ENCODE assay signal across 8 mouse cellular contexts in genomic region chr4:152332952-152333351, GRCm38 (mm10). TPM values are rescaled to one million over a fixed set of nuclear protein-coding genes. Genes with fewer than 3 reads are reported as not detected.
DNase-seq lines count a peak whose midpoint lies in the region; ATAC-seq lines count a peak whose summit lies in the region.

No protein-coding gene starts in this region.

- H3K4me2 ChIP-seq in kidney, embryonic 14.5 days (replicated peaks; ENCODE audit: low read depth, low read length): no peak overlapping the region
- H3K4me2 ChIP-seq in lung, embryonic 15.5 days: no peak overlapping the region

- DNase-seq in urinary bladder, postnatal 14 days (ENCODE audit: low spot score): peak; percentile 72
- no peak for DNase-seq in urinary bladder, adult 2 months (ENCODE audit: low spot score)
- DNase-seq in embryo, embryonic 10 days (ENCODE audit: low spot score): peak; percentile 88
- DNase-seq in heart, adult 8-10 months (ENCODE audit: low spot score): peak; percentile 68
- peak; percentile 58 for DNase-seq in ovary, postnatal 14 days (ENCODE audit: low spot score)
- peak; percentile 50 to 68 for DNase-seq in urinary bladder, postnatal 36 days (ENCODE audit: low spot score in 2 of 2)

- H3K4me3 ChIP-seq in kidney, embryonic 14.5 days (ENCODE audit: low read length): no peak overlapping the region
- H3K4me3 ChIP-seq in lung, embryonic 15.5 days: no peak overlapping the region

- no peak overlapping the region for H3K9ac ChIP-seq in kidney, embryonic 14.5 days (ENCODE audit: low read depth, low read length)
- no peak overlapping the region for H3K9ac ChIP-seq in lung, embryonic 15.5 days

- peak; percentile 21; the same call in 1 of the 2 replicates for ATAC-seq in kidney, embryonic 14.5 days (ENCODE audit: low FRiP score, low TSS enrichment)
- ATAC-seq in lung, embryonic 15.5 days (ENCODE audit: borderline replicate concordance, extremely low read depth, low FRiP score, low TSS enrichment): peak; percentile 51; the same call in 1 of the 2 replicates

- no peaks in the 10 kb centered on the region for H3K9me3 ChIP-seq in kidney, embryonic 14.5 days (ENCODE audit: control insufficient read depth, low read length)
- H3K9me3 ChIP-seq in lung, embryonic 15.5 days: no peaks in the 10 kb centered on the region

- 38% methylated on average over 2 of the region's 2 CpGs for WGBS in kidney, embryonic 14.5 days
- WGBS in lung, embryonic 15.5 days: 18% methylated on average over 2 of the region's 2 CpGs

- peaks cover 11% of the 10 kb centered on the region; the same call in 1 of the 2 replicates for H3K27me3 ChIP-seq in kidney, embryonic 14.5 days (ENCODE audit: control insufficient read depth, insufficient read depth, low read length)
- peaks cover 22% of the 10 kb centered on the region for H3K27me3 ChIP-seq in lung, embryonic 15.5 days

- no peak overlapping the region for H3K27ac ChIP-seq in kidney, embryonic 14.5 days (ENCODE audit: low read depth, low read length)
- H3K27ac ChIP-seq in lung, embryonic 15.5 days: no peak overlapping the region

- H3K4me1 ChIP-seq in kidney, embryonic 14.5 days (ENCODE audit: control insufficient read depth, insufficient read depth, low read length): no peaks in the 10 kb centered on the region
- H3K4me1 ChIP-seq in lung, embryonic 15.5 days: no peaks in the 10 kb centered on the region

- H3K36me3 ChIP-seq in kidney, embryonic 14.5 days (ENCODE audit: control insufficient read depth, insufficient read depth, low read length): peaks cover 69% of the 10 kb centered on the region
- H3K36me3 ChIP-seq in lung, embryonic 15.5 days: peaks cover 73% of the 10 kb centered on the region

RNA-seq across cellular contexts. Expression of gene Chd5, which starts 5.5 kb away (rescaled TPM):
- 0.55 and 0.56 TPM in 2 replicates for polyA plus RNA-seq in urinary bladder, adult 2 months (2012; rRNA removed)
- under 1 TPM; 0.19 to 0.59 (median 0.27) TPM for total RNA-seq in heart, adult 8-10 months (2022)
- 0.03 and 0.04 TPM in 2 replicates for polyA plus RNA-seq in kidney, embryonic 14.5 days (2014; fragmentation: Nextera tagmentation; extraction: Ambion mirVana)
- 0.03 and 0.10 TPM in 2 replicates for polyA plus RNA-seq in lung, embryonic 15.5 days (2015; fragmentation: Nextera tagmentation; extraction: Ambion mirVana)

RNA-seq across cellular contexts. Expression of gene Rpl22, which starts 7.4 kb away (rescaled TPM):
- 727 and 877 TPM in 2 replicates for polyA plus RNA-seq in urinary bladder, adult 2 months (2012; rRNA removed)
- total RNA-seq in heart, adult 8-10 months (2022): 100 to 1,000 TPM; 266 to 327 (median 276) TPM
- 475 and 692 TPM in 2 replicates for polyA plus RNA-seq in kidney, embryonic 14.5 days (2014; fragmentation: Nextera tagmentation; extraction: Ambion mirVana)
- polyA plus RNA-seq in lung, embryonic 15.5 days (2015; fragmentation: Nextera tagmentation; extraction: Ambion mirVana): 354 and 364 TPM in 2 replicates

RNA-seq across cellular contexts. Expression of gene Rnf207, which starts 14.2 kb away (rescaled TPM):
- polyA plus RNA-seq in urinary bladder, adult 2 months (2012; rRNA removed): 28.0 and 34.9 TPM in 2 replicates
- 10 to 100 TPM; 29.1 to 63.4 (median 46.1) TPM for total RNA-seq in heart, adult 8-10 months (2022)
- 1.1 TPM in 2 replicates for polyA plus RNA-seq in kidney, embryonic 14.5 days (2014; fragmentation: Nextera tagmentation; extraction: Ambion mirVana)
- polyA plus RNA-seq in lung, embryonic 15.5 days (2015; fragmentation: Nextera tagmentation; extraction: Ambion mirVana): 2.9 and 3.3 TPM in 2 replicates

RNA-seq across cellular contexts. Expression of gene Icmt, which starts 35.9 kb away (rescaled TPM):
- polyA plus RNA-seq in urinary bladder, adult 2 months (2012; rRNA removed): 25.2 and 26.2 TPM in 2 replicates
- 10 to 100 TPM; 25.2 to 36.4 (median 30.6) TPM for total RNA-seq in heart, adult 8-10 months (2022)
- 14.7 and 28.1 TPM in 2 replicates for polyA plus RNA-seq in kidney, embryonic 14.5 days (2014; fragmentation: Nextera tagmentation; extraction: Ambion mirVana)
- 25.2 and 26.0 TPM in 2 replicates for polyA plus RNA-seq in lung, embryonic 15.5 days (2015; fragmentation: Nextera tagmentation; extraction: Ambion mirVana)

RNA-seq across cellular contexts. Expression of gene Hes3, which starts 41.5 kb away (rescaled TPM):
- polyA plus RNA-seq in urinary bladder, adult 2 months (2012; rRNA removed): not detected in 2 replicates
- total RNA-seq in heart, adult 8-10 months (2022): not detected
- polyA plus RNA-seq in kidney, embryonic 14.5 days (2014; fragmentation: Nextera tagmentation; extraction: Ambion mirVana): not detected in 2 replicates
- not detected in 2 replicates for polyA plus RNA-seq in lung, embryonic 15.5 days (2015; fragmentation: Nextera tagmentation; extraction: Ambion mirVana)
